Mouse (Mus musculus) forebrain, embryonic 12.5 days (tissue): Measurements from ENCODE around the gene 1700029P11Rik. TPM values are rescaled to one million over a fixed set of nuclear protein-coding genes. Genes with fewer than 3 reads are reported as not detected.

Experiments
- ATAC-seq: fragments of 200-750 bp; cut with Nextera tagmentation; 2 replicates; pipeline ENCODE4 v1.8.0; 2017; ENCODE audit warnings: moderate TSS enrichment; ENCODE audit not compliant: low FRiP score
- H3K27ac ChIP-seq: fragments of 300-500 bp; sonication (generic); 2 replicates; pipeline ENCODE4 v1.5.1; 2016; ENCODE audit warnings: mild to moderate bottlenecking
- H3K27me3 ChIP-seq: fragments of 300-500 bp; sonication (generic); 2 replicates; pipeline ENCODE4 v1.6.1; 2016; ENCODE audit warnings: mild to moderate bottlenecking
- H3K36me3 ChIP-seq: fragments of 300-500 bp; sonication (generic); replicated peaks from 2 replicates; pipeline ENCODE4 v1.6.1; 2016; ENCODE audit warnings: mild to moderate bottlenecking
- H3K4me1 ChIP-seq: fragments of 300-500 bp; sonication (generic); 2 replicates; pipeline ENCODE4 v1.6.1; 2016
- H3K4me2 ChIP-seq: fragments of 300-500 bp; sonication (generic); 2 replicates; pipeline ENCODE4 v1.6.1; 2016; ENCODE audit warnings: mild to moderate bottlenecking, moderate library complexity
- H3K4me3 ChIP-seq: fragments of 300-500 bp; sonication (generic); replicated peaks from 2 replicates; pipeline ENCODE4 v1.5.1; 2016; ENCODE audit warnings: mild to moderate bottlenecking
- H3K9ac ChIP-seq: fragments of 300-500 bp; sonication (generic); 2 replicates; pipeline ENCODE4 v1.6.1; 2016; ENCODE audit warnings: mild to moderate bottlenecking
- H3K9me3 ChIP-seq: fragments of 300-500 bp; sonication (generic); 2 replicates; pipeline ENCODE4 v1.6.1; 2016
- WGBS: fragments of 180-500 bp; shearing (Covaris S2); methylation state at CpG from one replicate; pipeline ENCODE4 v1.1.7; 2016; 5-methylcytosine and 5-hydroxymethylcytosine counted together
- polyA plus RNA-seq: library from polyadenylated mRNA; unstranded; fragments of >200 nt; fragmentation: Nextera tagmentation; extraction: Ambion mirVana; gene quantifications from 2 replicates; pipeline ENCODE4 v1.2.1, GENCODE M21; 2016

Gene 1700029P11Rik
- not detected in 2 replicates for polyA plus RNA-seq

- Histone ChIP-seq H3K4me2 (no peak within 1 kb of the TSS), H3K9ac (no peak within 1 kb of the TSS), H3K9me3 (no peaks in the 10 kb centered on the region), H3K36me3 (no peaks in the 10 kb centered on the region), H3K4me3 (no peak within 1 kb of the TSS), H3K27me3 (no peaks in the 10 kb centered on the region), H3K27ac (no peak within 1 kb of the TSS), H3K4me1 (peaks cover 6% of the 10 kb centered on the region)
- 95% methylated on average over 23 of the region's 23 CpGs for WGBS
- ATAC-seq: no peak
Measured at GRCm38 (mm10) chr15:81980321-81980720, at the start of gene 1700029P11Rik. TSS of gene 1700029P11Rik (plus strand) at chr15:81980540.

GRCm38 (mm10) chr15:81932951-81933470, 47.3 kb upstream of the 1700029P11Rik start:
- ATAC-seq: no peak
- peak overlapping the region; percentile 38; the same call in 1 of the 2 replicates for H3K9ac ChIP-seq
- WGBS: 33% methylated on average over 12 of the region's 12 CpGs

GRCm38 (mm10) chr15:81933986-81934385, 46.4 kb upstream of the 1700029P11Rik start:
- no peak for ATAC-seq
- Histone ChIP-seq H3K4me2 (no peak overlapping the region), H3K27ac (no peak overlapping the region), H3K9me3 (no peaks in the 10 kb centered on the region), H3K9ac (no peak overlapping the region), H3K36me3 (no peaks in the 10 kb centered on the region), H3K4me3 (no peak overlapping the region), H3K4me1 (peaks cover 36% of the 10 kb centered on the region), H3K27me3 (peaks cover 12% of the 10 kb centered on the region)
- 67% methylated on average over 1 of the region's 1 CpGs for WGBS

More at GRCm38 (mm10) chr15:81932951-81933470, 47.3 kb upstream of the 1700029P11Rik start:
- Histone ChIP-seq H3K4me3 (no peak overlapping the region), H3K36me3 (no peaks in the 10 kb centered on the region), H3K4me1 (peaks cover 27% of the 10 kb centered on the region), H3K27ac (peak overlapping the region; percentile 42; the same call in 1 of the 2 replicates), H3K4me2 (no peak overlapping the region), H3K27me3 (peaks cover 12% of the 10 kb centered on the region), H3K9me3 (no peaks in the 10 kb centered on the region)

GRCm38 (mm10) chr15:81935869-81936637, 44.3 kb upstream of the 1700029P11Rik start:
- ATAC-seq: no peak
- peak overlapping the region; percentile 66; the same call in 1 of the 2 replicates for H3K9ac ChIP-seq
- H3K4me3 ChIP-seq: peak overlapping the region; percentile 51
- no peaks in the 10 kb centered on the region for H3K9me3 ChIP-seq
- peaks cover 37% of the 10 kb centered on the region for H3K4me1 ChIP-seq
- peak overlapping the region; percentile 72 for H3K4me2 ChIP-seq
- H3K27me3 ChIP-seq: peaks cover 12% of the 10 kb centered on the region
- peak overlapping the region; percentile 65; the same call in 1 of the 2 replicates for H3K27ac ChIP-seq
- H3K36me3 ChIP-seq: no peaks in the 10 kb centered on the region
- WGBS: 57% methylated on average over 7 of the region's 7 CpGs

- peaks cover 12% of the 10 kb centered on the region for H3K27me3 ChIP-seq
- WGBS: under 1% methylated on average over 12 of the region's 12 CpGs
- H3K9ac ChIP-seq: peak within 1 kb of the TSS; percentile 66
- H3K36me3 ChIP-seq: no peaks in the 10 kb centered on the region
- H3K27ac ChIP-seq: peak within 1 kb of the TSS; percentile 65
- peak; percentile 59 for ATAC-seq
- peaks cover 37% of the 10 kb centered on the region for H3K4me1 ChIP-seq
- no peaks in the 10 kb centered on the region for H3K9me3 ChIP-seq
- H3K4me2 ChIP-seq: peak within 1 kb of the TSS; percentile 72
- H3K4me3 ChIP-seq: peak within 1 kb of the TSS; percentile 51
Measured at GRCm38 (mm10) chr15:81936679-81937078, 43.7 kb upstream of the 1700029P11Rik start, which contains the start of gene Csdc2. TSS of gene Csdc2 (plus strand) at chr15:81936759.

- H3K4me1 ChIP-seq: peaks cover 40% of the 10 kb centered on the region
- peaks cover 12% of the 10 kb centered on the region for H3K27me3 ChIP-seq
- H3K4me2 ChIP-seq: peak overlapping the region; percentile 72
- peak overlapping the region; percentile 66 for H3K9ac ChIP-seq
- H3K36me3 ChIP-seq: no peaks in the 10 kb centered on the region
- 11% methylated on average over 19 of the region's 19 CpGs for WGBS
- peak; percentile 58 for ATAC-seq
- H3K4me3 ChIP-seq: peak overlapping the region; percentile 51
- no peaks in the 10 kb centered on the region for H3K9me3 ChIP-seq
- H3K27ac ChIP-seq: peak overlapping the region; percentile 65
Measured at GRCm38 (mm10) chr15:81937098-81937972, 43.0 kb upstream of the 1700029P11Rik start.

- WGBS: 36% methylated on average over 2 of the region's 2 CpGs
- Histone ChIP-seq H3K9me3 (no peaks in the 10 kb centered on the region), H3K27me3 (peaks cover 8% of the 10 kb centered on the region), H3K36me3 (no peaks in the 10 kb centered on the region), H3K27ac (no peak overlapping the region), H3K9ac (0 out of 2 replicates have a peak overlapping the region, but pooled peaks have one; percentile 1), H3K4me3 (peak overlapping the region; percentile 51), H3K4me1 (peaks cover 41% of the 10 kb centered on the region), H3K4me2 (peak overlapping the region; percentile 72)
- ATAC-seq: peak; percentile 7; the same call in 1 of the 2 replicates
Measured at GRCm38 (mm10) chr15:81938246-81938645, 42.1 kb upstream of the 1700029P11Rik start.

GRCm38 (mm10) chr15:81939157-81939715, 41.1 kb upstream of the 1700029P11Rik start:
- peaks cover 45% of the 10 kb centered on the region for H3K4me1 ChIP-seq
- no peaks in the 10 kb centered on the region for H3K36me3 ChIP-seq
- H3K9ac ChIP-seq: no peak overlapping the region
- no peak overlapping the region for H3K27ac ChIP-seq
- WGBS: 91% methylated on average over 10 of the region's 10 CpGs
- peaks cover 4% of the 10 kb centered on the region for H3K27me3 ChIP-seq
- H3K4me2 ChIP-seq: no peak overlapping the region
- H3K9me3 ChIP-seq: no peaks in the 10 kb centered on the region
- ATAC-seq: no peak
- no peak overlapping the region for H3K4me3 ChIP-seq

- H3K9ac ChIP-seq: no peak overlapping the region
- no peaks in the 10 kb centered on the region for H3K9me3 ChIP-seq
- H3K27ac ChIP-seq: no peak overlapping the region
- H3K27me3 ChIP-seq: peaks cover 3% of the 10 kb centered on the region; the same call in 1 of the 2 replicates
- no peaks in the 10 kb centered on the region for H3K36me3 ChIP-seq
- no peak overlapping the region for H3K4me3 ChIP-seq
- peaks cover 45% of the 10 kb centered on the region for H3K4me1 ChIP-seq
- no peak for ATAC-seq
- H3K4me2 ChIP-seq: no peak overlapping the region
- 92% methylated on average over 4 of the region's 4 CpGs for WGBS
Measured at GRCm38 (mm10) chr15:81939774-81940173, 40.6 kb upstream of the 1700029P11Rik start.

GRCm38 (mm10) chr15:81940219-81940618, 40.1 kb upstream of the 1700029P11Rik start:
- ATAC-seq: no peak
- no peak overlapping the region for H3K27ac ChIP-seq
- peaks cover 3% of the 10 kb centered on the region; the same call in 1 of the 2 replicates for H3K27me3 ChIP-seq
- no peak overlapping the region for H3K9ac ChIP-seq
- no peaks in the 10 kb centered on the region for H3K9me3 ChIP-seq
- H3K36me3 ChIP-seq: no peaks in the 10 kb centered on the region
- no peak overlapping the region for H3K4me2 ChIP-seq
- peaks cover 45% of the 10 kb centered on the region for H3K4me1 ChIP-seq
- no peak overlapping the region for H3K4me3 ChIP-seq
- WGBS: 92% methylated on average over 5 of the region's 5 CpGs

- WGBS: 93% methylated on average over 2 of the region's 2 CpGs
- Histone ChIP-seq H3K4me2 (no peak overlapping the region), H3K36me3 (no peaks in the 10 kb centered on the region), H3K27ac (no peak overlapping the region), H3K27me3 (peaks cover 3% of the 10 kb centered on the region; the same call in 1 of the 2 replicates), H3K4me3 (no peak overlapping the region), H3K4me1 (peaks cover 43% of the 10 kb centered on the region), H3K9me3 (no peaks in the 10 kb centered on the region), H3K9ac (no peak overlapping the region)
- no peak for ATAC-seq
Measured at GRCm38 (mm10) chr15:81941010-81941409, 39.3 kb upstream of the 1700029P11Rik start.
